Mouse (Mus musculus) forebrain, postnatal 0 days (tissue): ENCODE results near the gene Miga1. TPM values are rescaled to one million over a fixed set of nuclear protein-coding genes. Genes with fewer than 3 reads are reported as not detected.
A peak's percentile ranks its signal among the peaks of the same experiment; 100 is the strongest.

ENCODE experiments used
- ATAC-seq: fragments of 200-750 bp; cut with Nextera tagmentation; 2 replicates; pipeline ENCODE4 v1.8.0; 2017; ENCODE audit warnings: mild to moderate bottlenecking, moderate library complexity
- DNase-seq: peaks from one replicate; pipeline ENCODE4 v3.0.0-alpha.2; 2015
- H3K27ac ChIP-seq: fragments of 300-500 bp; sonication (generic); 2 replicates; pipeline ENCODE4 v1.5.1; 2014; ENCODE audit warnings: low read depth, mild to moderate bottlenecking, antibody characterized with exemption, low read length, moderate library complexity, mixed read lengths
- H3K27me3 ChIP-seq: fragments of 300-500 bp; sonication (generic); 2 replicates; pipeline ENCODE4 v1.6.1; 2014; ENCODE audit warnings: mild to moderate bottlenecking, low read length, mixed read lengths; ENCODE audit not compliant: insufficient read depth
- H3K36me3 ChIP-seq: fragments of 300-500 bp; sonication (generic); 2 replicates; pipeline ENCODE4 v1.6.1; 2014; ENCODE audit warnings: mild to moderate bottlenecking, moderate library complexity; ENCODE audit not compliant: insufficient read depth
- H3K4me1 ChIP-seq: fragments of 300-500 bp; sonication (generic); 2 replicates; pipeline ENCODE4 v1.6.1; 2014; ENCODE audit warnings: antibody characterized with exemption; ENCODE audit not compliant: insufficient read depth
- H3K4me2 ChIP-seq: fragments of 300-500 bp; sonication (generic); 2 replicates; pipeline ENCODE4 v1.6.1; 2014; ENCODE audit warnings: low read depth, mild to moderate bottlenecking, moderate library complexity
- H3K4me3 ChIP-seq: fragments of 300-500 bp; sonication (generic); 2 replicates; pipeline ENCODE4 v1.5.1; 2014; ENCODE audit warnings: low read depth, low read length, mixed read lengths
- H3K9ac ChIP-seq: fragments of 300-500 bp; sonication (generic); 2 replicates; pipeline ENCODE4 v1.6.1; 2014; ENCODE audit warnings: mild to moderate bottlenecking
- H3K9me3 ChIP-seq: fragments of 300-500 bp; sonication (generic); 2 replicates; pipeline ENCODE4 v1.6.1; 2016; ENCODE audit warnings: low read length
- CTCF ChIP-seq: sonication (generic); IDR thresholded peaks from 2 replicates; pipeline ENCODE4 v1.5.1; 2016; ENCODE audit warnings: antibody characterized with exemption, control low read depth, low read depth
- WGBS: fragments of 180-500 bp; shearing (Covaris S2); extraction: QIAGEN DNeasy Blood & Tissue Kit; methylation state at CpG from one replicate; pipeline ENCODE4 v1.1.7; 2014; 5-methylcytosine and 5-hydroxymethylcytosine counted together
- polyA plus RNA-seq: library from polyadenylated mRNA; unstranded; fragments of >200 nt; fragmentation: Nextera tagmentation; extraction: Ambion mirVana; gene quantifications from 2 replicates; pipeline ENCODE4 v1.2.1, GENCODE M21; 2015
- total RNA-seq: library from RNA; depleted of rRNA; stranded (reverse); fragments of >200 nt; gene quantifications from 2 replicates; pipeline ENCODE4 v1.2.3, GENCODE M21; 2014; rRNA removed

Miga1 gene
- total RNA-seq (20.3 and 24.3 TPM in 2 replicates), polyA plus RNA-seq (14.1 and 18.8 TPM in 2 replicates)

DNA sequence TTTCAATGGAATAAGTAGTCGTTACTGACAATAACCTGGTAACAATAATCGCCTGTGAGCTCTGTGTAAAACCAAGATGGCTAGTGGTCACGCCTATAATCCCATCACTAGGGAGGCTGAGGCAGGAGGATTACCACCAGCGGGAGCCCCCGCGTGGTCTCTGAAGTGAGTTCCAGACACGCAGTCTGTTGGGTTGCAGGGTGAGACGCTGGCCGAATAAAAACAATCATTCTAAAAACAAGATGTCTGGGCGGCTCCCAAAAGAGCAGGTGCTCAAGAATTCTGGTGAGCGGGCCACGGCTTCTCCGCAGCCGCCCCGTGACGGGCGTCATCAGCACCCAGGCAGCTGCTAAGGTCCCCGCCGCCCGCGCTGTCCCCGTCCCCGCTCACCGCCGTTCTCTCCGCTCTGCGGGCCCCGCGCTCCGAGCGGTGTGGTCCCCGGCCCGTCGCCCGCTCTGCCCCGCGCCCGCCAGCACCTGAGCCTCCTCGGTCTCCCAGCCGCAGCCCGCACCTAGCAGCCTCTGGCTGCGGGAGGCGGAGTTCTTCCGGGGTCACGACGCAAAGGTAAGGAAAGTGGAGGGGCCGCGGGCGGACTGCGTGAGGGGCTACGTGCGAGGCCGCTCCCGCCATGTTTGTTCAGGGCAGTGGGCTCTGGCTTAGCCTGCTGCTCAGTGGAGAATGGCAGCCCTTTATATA is at the start of gene Miga1:
Gene Miga1 (minus strand): TSS at position 546 of the 696 bp plus-strand sequence.
- Histone ChIP-seq H3K36me3 (peaks cover 15% of the 10 kb centered on the region), H3K9me3 (no peaks in the 10 kb centered on the region), H3K27me3 (no peaks in the 10 kb centered on the region), H3K4me3 (peak within 1 kb of the TSS; percentile 88), H3K4me1 (no peaks in the 10 kb centered on the region), H3K27ac (peak within 1 kb of the TSS; percentile 80), H3K4me2 (peak within 1 kb of the TSS; percentile 57), H3K9ac (peak within 1 kb of the TSS; percentile 78)
- peak; percentile 10; the same call in 1 of the 2 replicates for TF ChIP-seq CTCF
- 3% methylated on average over 54 of the region's 54 CpGs for whole genome bisulfite sequencing
- peak; percentile 98 for ATAC-seq
- DNase-seq = peak; percentile 90

DNA sequence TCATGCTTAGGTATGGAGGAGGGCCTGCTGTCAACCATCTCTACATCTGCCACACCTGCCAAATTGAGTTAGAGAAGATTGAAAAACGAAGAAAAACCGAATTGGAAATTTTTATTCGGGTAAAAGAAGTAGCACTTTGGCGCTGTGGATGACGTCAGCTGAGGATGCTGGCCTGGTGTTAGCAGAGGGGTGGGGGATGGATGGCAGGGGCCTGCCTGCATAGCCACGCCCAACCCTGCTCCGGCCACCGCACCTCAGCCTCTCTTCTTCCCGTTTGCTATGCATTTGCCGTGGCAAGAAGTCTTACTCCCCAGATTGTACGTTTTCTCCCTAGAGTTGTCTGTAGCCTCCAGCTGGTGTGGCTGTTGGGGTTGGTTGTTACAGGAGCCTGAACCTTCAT is 43.9 kb upstream of the Miga1 start:
- TF ChIP-seq CTCF = no peak
- Histone ChIP-seq H3K4me2 (no peak overlapping the region), H3K27ac (no peak overlapping the region), H3K9me3 (no peaks in the 10 kb centered on the region), H3K9ac (no peak overlapping the region), H3K4me3 (no peak overlapping the region), H3K36me3 (peaks cover 65% of the 10 kb centered on the region), H3K27me3 (no peaks in the 10 kb centered on the region), H3K4me1 (no peaks in the 10 kb centered on the region)
- DNase-seq (no peak), ATAC-seq (no peak)
- 79% methylated on average over 11 of the region's 11 CpGs for WGBS

DNA sequence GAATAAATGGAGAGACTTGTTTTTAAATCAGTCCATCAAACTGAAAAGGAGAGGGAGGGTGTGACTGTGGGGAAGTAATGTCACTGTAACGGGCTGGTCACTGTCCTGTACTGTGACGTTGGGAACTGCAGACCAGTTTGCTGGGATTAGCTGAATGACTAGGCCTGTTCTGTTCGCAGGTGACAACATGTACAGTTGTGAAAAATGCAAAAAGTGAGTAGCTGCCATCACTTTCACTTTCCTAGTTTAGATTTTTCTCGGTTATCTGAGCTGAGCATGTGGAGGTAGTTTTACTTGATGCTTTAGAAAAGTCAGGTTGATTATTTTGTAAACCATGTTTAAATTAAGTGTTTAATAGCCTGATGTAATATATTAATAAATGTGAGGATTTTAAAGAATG is 35.9 kb upstream of the Miga1 start:
- no peak for DNase-seq
- Histone ChIP-seq H3K4me1 (no peaks in the 10 kb centered on the region), H3K9ac (no peak overlapping the region), H3K27me3 (no peaks in the 10 kb centered on the region), H3K27ac (no peak overlapping the region), H3K9me3 (no peaks in the 10 kb centered on the region), H3K36me3 (peaks cover 68% of the 10 kb centered on the region), H3K4me3 (no peak overlapping the region), H3K4me2 (no peak overlapping the region)
- no peak for ATAC-seq
- no peak for TF ChIP-seq CTCF
- WGBS = 93% methylated on average over 4 of the region's 4 CpGs

DNA sequence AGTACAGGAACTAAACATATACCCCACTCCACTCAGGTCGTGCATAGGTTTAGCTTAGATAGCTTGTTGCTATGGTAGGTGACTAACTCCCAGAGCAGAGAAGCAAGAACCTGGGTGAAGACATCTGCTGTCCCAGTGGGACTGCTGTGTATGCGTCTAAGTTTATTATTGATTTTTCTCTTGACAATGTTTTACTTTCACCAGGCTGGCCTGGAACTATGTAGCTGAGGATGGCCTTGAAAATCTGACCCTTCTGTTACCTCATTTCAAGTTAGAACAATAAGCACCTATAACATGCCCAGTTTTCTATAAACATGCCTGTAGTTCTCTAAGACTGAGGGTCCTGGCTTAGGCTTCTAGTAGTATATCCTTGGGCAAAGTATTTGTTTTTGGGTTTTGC is 24.0 kb upstream of the Miga1 start:
- TF ChIP-seq CTCF = no peak
- WGBS = 95% methylated on average over 2 of the region's 2 CpGs
- no peak overlapping the region for H3K4me2 ChIP-seq
- H3K36me3 ChIP-seq = peaks cover 74% of the 10 kb centered on the region
- ATAC-seq (no peak), DNase-seq (no peak)
- H3K27me3 ChIP-seq = no peaks in the 10 kb centered on the region
- no peaks in the 10 kb centered on the region for H3K4me1 ChIP-seq
- H3K4me3 ChIP-seq = no peak overlapping the region
- H3K27ac ChIP-seq = no peak overlapping the region
- H3K9me3 ChIP-seq = no peaks in the 10 kb centered on the region
- no peak overlapping the region for H3K9ac ChIP-seq

DNA sequence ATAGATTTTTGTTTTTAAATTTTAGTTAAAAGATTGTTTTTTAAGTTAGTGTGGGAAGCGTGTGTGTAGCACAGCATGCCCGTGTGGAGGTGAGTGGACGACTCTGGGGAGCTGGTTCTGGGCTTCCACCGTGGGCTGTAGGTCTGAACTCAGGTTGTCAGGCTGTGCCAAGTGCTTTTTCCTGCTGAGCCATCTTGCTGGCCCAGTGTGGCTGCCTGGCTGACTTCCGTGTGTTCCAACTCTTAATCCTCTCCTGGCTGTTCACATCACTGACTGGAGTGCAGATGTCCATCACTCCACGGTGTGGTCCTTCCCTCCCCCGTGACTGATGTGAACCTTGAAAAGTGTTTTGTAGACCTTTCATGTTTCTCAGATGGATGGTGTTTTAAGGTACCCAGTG is 18.9 kb upstream of the Miga1 start:
- H3K27me3 ChIP-seq = no peaks in the 10 kb centered on the region
- DNase-seq (no peak), ATAC-seq (no peak)
- no peaks in the 10 kb centered on the region for H3K9me3 ChIP-seq
- no peak overlapping the region for H3K27ac ChIP-seq
- no peak overlapping the region for H3K4me3 ChIP-seq
- no peak overlapping the region for H3K4me2 ChIP-seq
- no peak overlapping the region for H3K9ac ChIP-seq
- H3K4me1 ChIP-seq = no peaks in the 10 kb centered on the region
- TF ChIP-seq CTCF = no peak
- 86% methylated on average over 7 of the region's 7 CpGs for WGBS
- H3K36me3 ChIP-seq = peaks cover 35% of the 10 kb centered on the region

DNA sequence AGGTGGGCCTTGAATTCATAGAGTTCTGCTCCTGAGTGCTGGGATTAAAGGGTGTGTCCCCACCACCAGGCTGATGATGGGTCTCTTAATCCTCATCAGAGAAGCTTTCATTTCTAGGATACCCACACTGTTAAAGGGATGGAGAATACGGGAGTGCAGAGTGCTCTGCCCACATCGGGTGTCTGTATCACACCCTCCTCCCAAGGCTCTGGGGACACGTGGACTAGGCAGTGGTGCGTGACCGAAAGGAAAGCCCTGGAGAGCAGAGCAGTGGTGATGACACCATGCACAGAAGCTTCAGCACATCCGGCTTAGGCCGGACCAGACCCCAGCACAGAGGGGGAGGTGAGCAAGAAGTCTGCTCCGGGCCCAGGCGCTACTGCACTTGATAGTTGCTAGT is 16.5 kb upstream of the Miga1 start:
- Histone ChIP-seq H3K9ac (no peak overlapping the region), H3K27me3 (no peaks in the 10 kb centered on the region), H3K27ac (no peak overlapping the region), H3K9me3 (no peaks in the 10 kb centered on the region), H3K36me3 (peaks cover 15% of the 10 kb centered on the region), H3K4me1 (0 out of 2 replicates have a peak, but pooled peaks cover 3% of the 10 kb centered on the region), H3K4me3 (no peak overlapping the region), H3K4me2 (no peak overlapping the region)
- 88% methylated on average over 9 of the region's 9 CpGs for WGBS
- no peak for TF ChIP-seq CTCF
- ATAC-seq = no peak
- DNase-seq = no peak

DNA sequence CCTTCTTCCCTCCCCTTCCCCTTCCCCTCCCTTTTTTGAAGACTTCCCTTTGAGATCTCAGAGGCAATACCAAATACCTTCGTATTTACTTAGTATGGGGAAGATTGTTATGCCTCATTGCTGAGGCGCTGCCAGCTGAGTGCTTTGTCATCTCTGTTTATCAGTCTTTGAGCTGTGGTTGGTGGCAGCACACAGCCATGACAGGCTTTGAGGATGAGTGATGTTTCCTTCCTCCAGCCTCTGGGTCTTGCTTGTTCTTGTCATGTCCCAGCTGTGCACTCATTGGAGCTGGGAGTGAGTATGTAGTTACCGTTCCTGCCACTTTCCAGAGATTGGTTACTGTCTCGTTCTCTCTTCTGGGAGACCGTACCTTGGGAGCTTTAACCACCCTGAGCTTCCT is 15.2 kb upstream of the Miga1 start:
- H3K4me1 ChIP-seq = 0 out of 2 replicates have a peak, but pooled peaks cover 3% of the 10 kb centered on the region
- H3K27me3 ChIP-seq = no peaks in the 10 kb centered on the region
- DNase-seq = no peak
- H3K27ac ChIP-seq = no peak overlapping the region
- no peak overlapping the region for H3K4me2 ChIP-seq
- no peak overlapping the region for H3K4me3 ChIP-seq
- TF ChIP-seq CTCF = no peak
- H3K36me3 ChIP-seq = peaks cover 10% of the 10 kb centered on the region; the same call in 1 of the 2 replicates
- no peak for ATAC-seq
- no peaks in the 10 kb centered on the region for H3K9me3 ChIP-seq
- WGBS = 80% methylated on average over 5 of the region's 5 CpGs
- no peak overlapping the region for H3K9ac ChIP-seq
